Mouse (Mus musculus) 416B (cell line): Measurements from ENCODE around the gene Mt2.

Experiments
- DNase-seq: peaks from one replicate; pipeline ENCODE4 v3.0.0; 2011; ENCODE audit warnings: low read depth

The Mt2 gene

DNA sequence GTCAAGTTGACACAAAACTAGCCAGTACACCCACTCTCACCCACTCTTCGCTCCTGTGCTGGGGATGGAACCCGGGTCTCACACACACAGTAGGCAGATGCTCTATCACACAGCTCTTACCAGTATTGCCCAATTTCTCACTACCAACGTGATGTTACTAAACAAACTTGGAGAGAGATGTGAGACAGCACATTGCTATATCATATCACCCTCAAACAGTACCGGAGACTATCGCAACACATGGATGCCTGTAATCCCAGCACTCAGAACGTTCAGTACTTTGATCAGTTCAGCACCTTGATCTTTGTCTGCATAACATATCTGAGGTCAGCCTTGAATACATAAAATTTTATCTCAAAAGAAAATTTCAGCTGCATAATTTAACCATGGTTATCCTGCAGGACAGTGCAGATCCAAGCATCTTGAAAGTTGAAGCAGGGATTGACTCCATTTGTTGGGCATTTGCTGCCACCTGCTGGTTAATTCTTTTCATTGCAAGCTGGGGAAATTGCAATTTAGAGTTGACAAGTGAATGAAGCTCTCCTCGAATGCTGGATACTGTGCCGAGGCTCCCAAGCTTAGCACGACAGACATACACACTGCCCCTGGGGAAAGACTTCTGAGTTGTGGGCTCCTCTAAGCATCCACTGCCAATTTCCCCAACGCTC lies 26.9 kb downstream of the Mt2 start:
- DNase-seq = peak; percentile 85

DNA sequence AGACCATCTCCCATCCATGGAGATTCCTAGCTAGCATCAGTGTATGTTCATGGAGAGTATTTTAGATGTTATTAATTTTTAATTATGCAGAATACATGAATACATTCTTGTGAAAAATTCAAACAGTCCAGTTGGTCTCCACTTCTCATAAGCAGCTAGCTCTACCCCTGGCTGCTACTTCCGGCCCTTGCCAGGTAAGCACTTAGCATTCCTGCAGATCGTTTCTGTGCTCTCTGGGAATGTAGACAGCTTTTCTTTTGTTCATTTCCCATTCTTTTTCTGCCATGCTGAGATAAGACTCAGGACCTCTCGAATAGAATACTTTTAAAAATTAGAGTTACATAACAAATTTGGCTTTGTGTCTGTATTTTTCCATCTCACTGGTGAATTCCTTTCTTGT lies 31.6 kb downstream of the Mt2 start:
- no peak for DNase-seq

DNA sequence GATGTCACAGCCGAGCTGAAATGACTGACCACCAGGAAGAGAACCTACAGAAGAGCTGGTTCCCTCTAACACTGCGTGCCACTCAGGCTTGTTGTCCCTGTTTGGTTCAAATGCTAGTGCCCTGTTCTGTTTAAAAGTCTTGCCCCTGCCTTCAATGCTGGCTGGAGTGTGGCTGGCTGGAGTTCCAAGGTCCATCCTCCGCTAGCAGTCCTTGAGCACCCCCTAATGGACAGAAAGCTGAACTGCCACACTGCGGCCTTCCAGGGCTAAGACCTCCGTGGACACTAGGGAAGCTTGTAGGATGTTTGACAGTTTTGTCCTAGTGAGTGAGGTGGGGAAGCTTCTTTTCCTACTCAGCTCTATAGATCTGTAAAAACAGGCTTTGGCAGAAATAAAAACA lies 33.3 kb downstream of the Mt2 start:
- DNase-seq = peak; percentile 83

DNA sequence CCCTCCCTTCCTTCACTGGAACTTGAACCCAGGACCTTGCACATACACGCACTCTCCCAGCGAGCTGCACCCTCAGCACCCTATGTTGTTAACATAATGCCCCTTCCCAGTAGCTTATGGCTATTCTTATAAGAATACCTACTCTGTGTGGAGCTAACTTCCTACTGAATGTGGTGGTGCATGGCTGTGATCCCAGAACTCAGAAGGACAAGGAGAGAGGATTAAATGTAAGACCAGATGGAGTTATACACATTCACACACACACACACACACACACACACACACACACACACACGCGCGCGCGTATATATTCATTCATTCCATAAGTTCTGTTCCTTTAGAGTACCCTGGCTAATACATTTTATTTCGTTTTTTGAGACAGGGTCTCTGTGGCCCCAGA lies 33.8 kb downstream of the Mt2 start:
- DNase-seq = no peak

DNA sequence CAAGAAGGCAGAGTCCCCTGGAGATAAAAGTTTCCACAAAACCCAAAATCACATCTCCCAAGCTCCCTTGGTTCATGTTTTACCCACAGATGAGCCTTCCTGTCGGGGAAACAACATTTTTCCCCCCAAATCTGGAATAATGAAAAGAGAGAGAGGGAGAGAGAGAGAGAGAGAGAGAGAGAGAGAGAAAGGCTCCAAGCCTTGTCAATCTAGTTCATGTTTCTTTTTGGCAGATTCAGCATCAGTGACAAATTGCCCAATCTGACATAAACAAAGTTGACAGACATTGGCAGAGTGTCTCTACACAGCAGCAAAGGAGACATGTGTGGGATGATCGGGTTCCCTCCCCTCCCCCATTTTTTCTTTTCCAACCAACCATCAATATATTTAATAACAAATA lies 35.0 kb downstream of the Mt2 start:
- DNase-seq = peak; percentile 52

DNA sequence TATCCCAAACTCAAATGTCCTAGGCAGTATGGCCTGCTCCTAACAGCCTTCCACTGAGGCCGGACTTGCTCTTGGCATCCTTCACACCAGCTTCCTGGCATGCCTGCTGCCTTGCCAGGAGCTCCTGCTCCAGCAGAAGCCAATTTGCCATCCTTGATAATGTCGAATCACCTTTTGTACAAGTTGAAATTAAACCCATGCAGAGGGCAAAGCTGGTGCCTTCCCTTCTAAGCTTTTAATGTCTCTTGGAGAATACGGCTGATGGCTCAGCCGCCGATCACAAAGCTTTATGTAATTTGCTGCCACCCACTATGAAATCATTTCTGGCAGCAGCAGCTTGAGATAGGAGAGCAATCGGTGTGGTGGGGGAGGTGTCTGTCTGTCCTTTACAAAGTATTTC lies 37.2 kb downstream of the Mt2 start:
- DNase-seq = no peak

DNA sequence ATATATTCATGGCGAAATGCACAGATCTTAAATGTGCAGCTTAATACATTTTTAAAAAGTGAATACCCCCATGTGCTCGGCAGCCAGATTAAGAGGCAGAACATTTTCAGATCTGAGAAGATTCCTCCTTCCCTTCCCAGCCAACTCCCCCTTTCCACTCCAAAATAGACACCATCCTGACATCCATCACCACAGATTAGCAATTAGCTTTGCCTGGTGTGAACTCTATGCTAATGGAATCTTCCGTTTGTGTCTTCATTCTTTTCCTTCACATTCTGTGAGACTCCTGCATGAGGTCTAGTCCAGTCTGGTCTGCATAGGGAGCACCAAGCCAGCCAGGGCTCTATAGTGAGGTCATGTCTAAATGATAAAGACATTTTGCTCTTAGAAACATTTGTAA lies 37.8 kb downstream of the Mt2 start:
- DNase-seq = no peak

DNA sequence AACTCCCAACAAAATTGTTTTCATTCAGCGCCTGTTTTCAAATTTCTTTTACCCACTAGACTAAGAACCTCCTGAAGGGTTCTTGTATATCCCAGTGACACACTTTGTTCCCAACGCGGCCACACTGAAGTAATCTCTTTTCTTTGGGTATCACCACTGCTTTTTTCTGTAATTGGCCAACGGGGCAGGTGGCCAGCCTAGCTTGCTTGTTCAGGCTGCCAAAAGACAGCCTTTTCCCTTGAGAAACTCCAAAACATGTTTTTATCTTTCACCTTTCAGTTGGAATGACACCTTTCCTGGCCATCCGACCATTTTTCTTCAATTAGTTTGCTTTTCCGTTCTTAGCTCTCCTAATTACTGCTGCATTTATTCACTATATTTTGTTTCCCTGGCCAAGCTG lies 41.4 kb downstream of the Mt2 start:
- no peak for DNase-seq

DNA sequence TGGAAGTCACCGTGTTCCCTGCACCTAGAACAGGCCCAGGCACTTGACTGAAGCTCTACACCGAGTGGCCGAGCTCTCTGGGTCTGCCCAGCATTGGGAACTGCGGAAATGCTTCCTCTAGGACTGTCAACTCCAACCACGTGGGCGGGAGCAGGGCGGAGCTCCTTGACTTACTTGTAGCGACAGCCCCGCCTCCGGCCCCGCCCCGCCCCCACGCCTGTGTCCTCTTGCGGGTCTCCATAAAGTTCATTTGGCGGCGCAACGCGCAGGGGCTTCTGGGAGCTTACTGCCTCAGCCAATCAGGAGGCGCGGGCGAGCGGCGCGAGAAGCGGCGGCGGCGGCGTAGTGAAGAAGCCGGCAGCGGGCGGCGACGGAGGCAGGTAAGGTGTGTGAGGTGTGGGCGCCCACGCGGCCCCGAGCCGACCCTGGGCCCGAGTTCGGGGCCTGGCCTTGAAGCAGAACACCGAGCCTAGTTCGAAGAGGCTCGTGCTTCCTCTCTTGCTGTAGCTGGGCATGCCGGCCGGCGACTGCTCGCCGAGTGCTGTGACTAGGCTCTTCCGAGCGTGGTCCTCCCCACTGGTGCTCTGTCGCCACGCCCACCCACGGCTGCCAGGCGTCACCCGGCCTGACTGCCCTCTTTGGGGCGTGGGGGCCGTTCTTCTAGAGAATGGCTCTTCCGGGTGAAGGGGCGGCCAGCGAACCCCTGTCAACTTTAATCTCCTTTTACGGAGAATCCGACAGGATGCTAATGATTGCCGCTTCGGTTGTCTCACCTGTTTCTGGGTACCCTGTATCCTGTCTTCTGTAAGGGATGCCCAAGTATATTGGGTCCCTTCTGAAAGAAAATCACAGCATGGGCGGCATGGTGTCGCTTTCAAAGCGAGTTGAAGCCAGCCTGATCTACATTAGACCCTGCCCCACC lies 42.0 kb downstream of the Mt2 start, which contains the start of gene Nup93:
Gene Nup93, plus strand, starts transcription at position 313 of the 922 bp plus-strand sequence.
- DNase-seq = peak; percentile 97
